Mouse (Mus musculus) heart, postnatal 0 days (tissue): ENCODE results near the gene Fmod. TPM values are rescaled to one million over a fixed set of nuclear protein-coding genes. Genes with fewer than 3 reads are reported as not detected.

ENCODE experiments used
- ATAC-seq: fragments of 200-750 bp; cut with Nextera tagmentation; 2 replicates; pipeline ENCODE4 v1.8.0; 2017; ENCODE audit warnings: low read depth, moderate number of reproducible peaks, moderate library complexity; ENCODE audit not compliant: insufficient read depth
- DNase-seq: peaks from one replicate; pipeline ENCODE4 v3.0.0-alpha.2; 2016; ENCODE audit warnings: low spot score
- H3K27ac ChIP-seq: fragments of 300-500 bp; sonication (generic); 2 replicates; pipeline ENCODE4 v1.5.1; 2014; ENCODE audit warnings: low read depth, mild to moderate bottlenecking
- H3K27me3 ChIP-seq: fragments of 300-500 bp; sonication (generic); 2 replicates; pipeline ENCODE4 v1.6.1; 2014; ENCODE audit warnings: low read length, mixed read lengths; ENCODE audit not compliant: control insufficient read depth, insufficient read depth
- H3K36me3 ChIP-seq: fragments of 300-500 bp; sonication (generic); replicated peaks from 2 replicates; pipeline ENCODE4 v1.6.1; 2014; ENCODE audit warnings: low read length, mixed read lengths; ENCODE audit not compliant: control insufficient read depth, insufficient read depth
- H3K4me1 ChIP-seq: fragments of 300-500 bp; sonication (generic); 2 replicates; pipeline ENCODE4 v1.6.1; 2014; ENCODE audit warnings: antibody characterized with exemption; ENCODE audit not compliant: control insufficient read depth, insufficient read depth
- H3K4me2 ChIP-seq: fragments of 300-500 bp; sonication (generic); 2 replicates; pipeline ENCODE4 v1.6.1; 2014; ENCODE audit warnings: low read depth, mild to moderate bottlenecking, low read length, moderate library complexity
- H3K4me3 ChIP-seq: fragments of 300-500 bp; sonication (generic); 2 replicates; pipeline ENCODE4 v1.5.1; 2014; ENCODE audit warnings: low read depth, low read length
- H3K9ac ChIP-seq: fragments of 300-500 bp; sonication (generic); replicated peaks from 2 replicates; pipeline ENCODE4 v1.6.1; 2014; ENCODE audit warnings: low read depth, low read length, mixed read lengths
- H3K9me3 ChIP-seq: fragments of 300-500 bp; sonication (generic); replicated peaks from 2 replicates; pipeline ENCODE4 v1.6.1; 2016; ENCODE audit warnings: low read length; ENCODE audit not compliant: control insufficient read depth
- CTCF ChIP-seq: IDR thresholded peaks from 2 replicates; pipeline ENCODE4 v1.5.1; 2016; ENCODE audit warnings: antibody characterized with exemption, control low read depth, low read depth
- EP300 ChIP-seq: IDR thresholded peaks from 2 replicates; pipeline ENCODE4 v1.6.1; 2016; ENCODE audit warnings: antibody characterized with exemption, low read depth
- WGBS: fragments of 180-500 bp; shearing (Covaris S2); extraction: QIAGEN DNeasy Blood & Tissue Kit; methylation state at CpG from one replicate; pipeline ENCODE4 v1.1.7; 2014; 5-methylcytosine and 5-hydroxymethylcytosine counted together
- polyA plus RNA-seq: library from polyadenylated mRNA; unstranded; fragments of >200 nt; fragmentation: Nextera tagmentation; extraction: Ambion mirVana; gene quantifications from 2 replicates; pipeline ENCODE4 v1.2.1, GENCODE M21; 2015
- total RNA-seq: library from RNA; depleted of rRNA; stranded (reverse); fragments of >200 nt; gene quantifications from 2 replicates; pipeline ENCODE4 v1.2.3, GENCODE M21; 2014; ENCODE audit warnings: low replicate concordance

Gene Fmod
- total and polyA plus RNA-seq, 2 experiments from 2014 or later: 7.7 to 11.2 TPM

DNA sequence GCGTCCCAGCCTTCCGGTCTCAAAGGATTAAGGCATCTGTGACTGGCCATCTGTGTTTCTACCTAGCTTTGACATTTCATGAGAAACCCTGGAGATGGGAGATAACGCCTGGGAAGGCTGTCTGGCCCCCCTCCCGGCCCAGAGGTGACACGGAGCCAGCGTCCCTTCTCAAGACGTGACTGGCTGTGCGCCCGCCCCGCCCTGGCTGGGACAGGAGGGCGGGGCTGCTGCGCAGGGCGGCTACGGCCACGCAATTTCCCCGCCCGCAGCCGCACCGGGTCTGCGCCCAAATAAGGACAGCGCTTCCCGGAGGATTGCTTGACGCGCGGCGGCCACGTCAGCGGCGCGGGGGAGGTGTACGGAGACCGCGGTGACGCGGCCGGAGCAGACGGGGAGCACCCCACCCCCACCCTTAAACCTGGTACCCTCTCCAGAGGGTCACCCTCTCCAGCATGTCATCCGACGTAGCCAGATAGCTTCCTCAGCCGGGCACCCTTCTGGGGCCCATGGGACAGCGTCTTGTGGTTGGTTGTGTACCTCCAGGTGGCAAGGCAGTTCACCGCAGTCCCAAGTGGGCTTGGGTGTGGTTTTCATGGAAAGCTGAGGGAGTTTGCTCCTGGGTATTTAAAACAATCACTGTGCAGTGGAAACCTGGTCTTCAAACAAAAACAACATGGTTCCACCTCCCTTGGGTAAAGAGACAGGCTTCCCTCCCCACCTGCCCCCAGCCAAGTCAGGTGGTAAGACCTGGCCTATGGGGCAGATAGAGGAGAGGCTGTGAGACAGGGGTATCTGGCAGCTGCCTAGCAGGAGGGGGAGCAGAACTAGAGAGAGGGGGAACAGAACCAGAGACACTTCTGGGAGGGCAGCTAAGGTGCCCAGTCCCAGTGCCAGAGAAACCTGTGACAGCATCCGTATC is 56.1 kb downstream of the Fmod start:
- TF ChIP-seq CTCF (no peak), EP300 (peak; percentile 91)
- peak overlapping the region; percentile 95 for H3K27ac ChIP-seq
- ATAC-seq: peak; percentile 93
- H3K4me2 ChIP-seq: peak overlapping the region; percentile 58
- no peaks in the 10 kb centered on the region for H3K27me3 ChIP-seq
- H3K9me3 ChIP-seq: no peaks in the 10 kb centered on the region
- 2% methylated on average over 43 of the region's 43 CpGs for WGBS
- DNase-seq: peak; percentile 94
- no peaks in the 10 kb centered on the region for H3K36me3 ChIP-seq
- H3K4me1 ChIP-seq: peaks cover 46% of the 10 kb centered on the region
- peak overlapping the region; percentile 18; the same call in 1 of the 2 replicates for H3K9ac ChIP-seq
- H3K4me3 ChIP-seq: peak overlapping the region; percentile 31

DNA sequence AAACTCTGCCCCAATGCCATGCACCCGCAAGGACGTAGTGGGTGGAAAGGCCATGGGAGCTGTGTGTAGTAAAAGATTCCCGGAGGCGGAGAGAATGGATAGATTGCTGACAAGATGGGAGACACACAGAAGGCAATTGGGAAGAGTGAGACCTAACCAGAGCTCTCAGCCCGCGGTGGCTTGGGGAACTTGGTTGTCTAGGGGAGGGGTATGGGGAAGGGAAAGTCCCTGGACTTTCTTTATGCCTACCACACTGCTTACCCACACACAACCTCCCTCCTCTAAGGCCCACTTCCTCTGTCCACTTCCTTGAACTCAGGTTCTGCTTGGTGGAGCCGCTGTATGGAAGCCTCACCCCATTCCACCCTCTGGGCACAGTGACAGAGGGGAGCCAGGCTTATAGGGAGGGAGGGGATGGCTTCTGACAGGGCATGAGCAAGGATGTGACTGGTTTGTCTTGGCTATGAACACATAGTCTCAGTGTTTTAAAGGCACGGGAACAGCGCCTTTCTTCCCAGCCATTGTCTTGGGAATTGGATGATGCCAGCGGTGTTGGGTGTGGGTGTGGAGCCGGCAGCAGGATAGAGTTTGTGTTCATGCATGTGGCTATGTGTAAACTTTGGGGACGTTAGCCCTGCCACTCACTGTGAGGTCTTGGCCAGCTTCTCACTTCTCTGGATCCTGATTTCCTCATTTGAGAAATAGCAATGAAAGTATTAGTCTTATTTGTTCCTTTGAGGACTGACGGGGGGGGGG is 56.9 kb downstream of the Fmod start:
- Histone ChIP-seq H3K27ac (peak overlapping the region; percentile 95), H3K27me3 (no peaks in the 10 kb centered on the region), H3K9me3 (no peaks in the 10 kb centered on the region), H3K4me3 (no peak overlapping the region), H3K36me3 (no peaks in the 10 kb centered on the region), H3K4me1 (peaks cover 53% of the 10 kb centered on the region), H3K4me2 (no peak overlapping the region), H3K9ac (no peak overlapping the region)
- ATAC-seq (no peak), DNase-seq (no peak)
- WGBS: 57% methylated on average over 13 of the region's 13 CpGs
- TF ChIP-seq EP300: no peak
- no peak for TF ChIP-seq CTCF

DNA sequence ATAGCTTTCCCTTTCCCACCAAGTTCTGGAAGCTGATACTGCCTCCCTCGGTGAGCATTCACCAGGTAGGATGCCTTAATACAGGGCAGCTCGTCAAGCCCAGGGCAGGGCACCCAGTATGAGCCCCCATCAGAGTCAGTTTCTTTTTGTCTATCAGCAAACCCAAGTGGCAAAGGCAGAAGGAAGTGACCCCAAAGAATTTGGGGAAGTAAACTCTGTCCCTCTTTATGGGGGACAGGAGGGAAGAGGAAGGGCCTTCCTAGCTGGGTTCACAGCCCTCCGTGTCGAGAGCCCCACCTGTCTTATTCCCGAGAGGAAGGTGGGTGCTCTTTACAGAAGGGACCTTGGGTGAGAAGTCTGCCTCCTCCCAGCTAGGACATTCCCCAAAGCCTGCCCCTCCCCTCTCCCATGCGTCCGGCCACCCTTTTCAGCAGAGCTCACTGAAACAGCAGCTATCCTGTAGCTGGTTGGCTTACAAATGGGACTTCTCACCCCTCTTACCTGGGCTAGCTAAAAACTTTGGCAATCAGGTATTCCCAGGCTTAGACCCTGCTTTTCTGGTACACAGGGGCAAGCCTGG is 58.1 kb downstream of the Fmod start:
- Histone ChIP-seq H3K9me3 (no peaks in the 10 kb centered on the region), H3K4me1 (peaks cover 61% of the 10 kb centered on the region), H3K4me2 (no peak overlapping the region), H3K27ac (no peak overlapping the region), H3K4me3 (no peak overlapping the region), H3K27me3 (no peaks in the 10 kb centered on the region), H3K36me3 (no peaks in the 10 kb centered on the region), H3K9ac (no peak overlapping the region)
- WGBS: 68% methylated on average over 7 of the region's 7 CpGs
- DNase-seq: no peak
- ATAC-seq: no peak
- TF ChIP-seq CTCF: no peak
- no peak for TF ChIP-seq EP300

- H3K9me3 ChIP-seq: no peaks in the 10 kb centered on the region
- DNase-seq (no peak), ATAC-seq (no peak)
- H3K36me3 ChIP-seq: no peaks in the 10 kb centered on the region
- H3K27ac ChIP-seq: peak overlapping the region; percentile 99
- peak overlapping the region; percentile 41 for H3K9ac ChIP-seq
- H3K4me1 ChIP-seq: peaks cover 67% of the 10 kb centered on the region
- H3K4me2 ChIP-seq: no peak overlapping the region
- no peak overlapping the region for H3K4me3 ChIP-seq
- no peaks in the 10 kb centered on the region for H3K27me3 ChIP-seq
- 78% methylated on average over 4 of the region's 4 CpGs for WGBS
- no peak for TF ChIP-seq EP300
- no peak for TF ChIP-seq CTCF
Measured at GRCm38 (mm10) chr1:134095721-134096120, 58.7 kb downstream of the Fmod start.

DNA sequence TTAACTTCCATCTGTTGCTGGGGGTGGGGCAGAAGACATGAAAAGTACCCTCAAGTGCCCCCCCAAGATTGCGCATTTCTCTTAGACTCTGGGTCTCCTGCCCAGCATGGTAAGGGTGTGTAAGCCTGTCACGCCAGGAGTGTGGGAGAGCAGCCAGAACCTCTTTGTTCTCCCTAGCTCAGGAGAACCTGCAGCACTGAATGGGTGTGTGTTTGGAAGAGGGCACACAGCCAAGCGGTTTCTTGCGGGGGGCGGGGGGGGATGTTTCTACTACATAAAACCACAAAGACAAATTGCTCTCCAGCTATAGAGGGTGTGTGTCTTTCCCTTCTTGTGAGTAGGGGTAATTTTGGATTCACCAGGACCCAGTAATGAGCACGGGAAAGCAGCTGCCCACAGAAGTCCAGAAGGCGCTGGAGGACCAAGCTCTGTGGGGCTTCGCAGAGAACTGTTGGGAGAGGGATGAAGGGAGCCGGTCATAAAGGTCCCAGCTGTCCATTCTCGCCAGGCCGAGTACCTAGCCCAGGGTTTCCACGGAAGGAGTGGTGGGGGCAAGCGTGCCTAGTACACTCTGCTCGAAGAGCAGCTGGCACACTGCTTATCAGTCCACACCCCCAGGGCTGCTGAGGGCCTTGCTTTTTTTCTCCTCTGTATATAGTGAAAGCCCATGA is 59.3 kb downstream of the Fmod start:
- H3K27me3 ChIP-seq: no peaks in the 10 kb centered on the region
- no peak for ATAC-seq
- H3K4me2 ChIP-seq: 0 out of 2 replicates have a peak overlapping the region, but pooled peaks have one; percentile 22
- H3K36me3 ChIP-seq: no peaks in the 10 kb centered on the region
- H3K9me3 ChIP-seq: no peaks in the 10 kb centered on the region
- peaks cover 73% of the 10 kb centered on the region for H3K4me1 ChIP-seq
- peak overlapping the region; percentile 41 for H3K9ac ChIP-seq
- 10% methylated on average over 14 of the region's 14 CpGs for WGBS
- H3K4me3 ChIP-seq: no peak overlapping the region
- no peak for TF ChIP-seq CTCF
- TF ChIP-seq EP300: no peak
- peak; percentile 76 for DNase-seq
- H3K27ac ChIP-seq: peak overlapping the region; percentile 99
